Mouse (Mus musculus): ENCODE measurements around the gene Rpl3. TPM values are rescaled to one million over a fixed set of nuclear protein-coding genes. Genes with fewer than 3 reads are reported as not detected.

Rpl3 gene
- polyA plus RNA-seq, 1 experiment from 2014 or later: 670 TPM

DNA sequence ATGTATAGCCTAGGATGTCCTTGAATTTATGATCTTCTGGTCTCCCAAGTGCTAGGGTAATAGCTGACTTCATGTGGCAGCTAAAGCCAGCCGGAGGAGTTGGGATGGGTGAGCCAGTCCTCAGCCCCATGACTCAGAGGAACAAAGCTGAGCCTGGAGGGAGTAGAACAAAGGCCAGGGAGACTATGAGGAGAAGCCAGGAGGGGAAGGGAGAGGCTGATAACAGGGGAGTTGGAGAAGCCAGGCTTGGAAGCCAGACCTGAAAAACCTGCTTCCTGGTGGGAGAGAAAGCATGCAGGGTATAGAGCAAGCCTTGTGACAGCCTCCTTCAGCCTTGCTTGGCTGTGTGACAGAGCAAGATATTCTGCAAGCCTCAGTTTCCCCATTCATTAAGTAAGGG, 3.9 kb upstream of the Rpl3 start:
- WGBS: 85% methylated on average over 1 of the region's 1 CpGs
- ATAC-seq (ENCODE audit: low FRiP score): no peak
- H3K27ac ChIP-seq: no peak overlapping the region
- H3K36me3 ChIP-seq: no peaks in the 10 kb centered on the region
- no peak overlapping the region for H3K9ac ChIP-seq
- H3K4me1 ChIP-seq: peaks cover 29% of the 10 kb centered on the region
- no peak overlapping the region for H3K4me2 ChIP-seq (replicated peaks)
- no peaks in the 10 kb centered on the region for H3K9me3 ChIP-seq (replicated peaks)
- H3K4me3 ChIP-seq: no peak overlapping the region
- H3K27me3 ChIP-seq: peaks cover 52% of the 10 kb centered on the region

DNA sequence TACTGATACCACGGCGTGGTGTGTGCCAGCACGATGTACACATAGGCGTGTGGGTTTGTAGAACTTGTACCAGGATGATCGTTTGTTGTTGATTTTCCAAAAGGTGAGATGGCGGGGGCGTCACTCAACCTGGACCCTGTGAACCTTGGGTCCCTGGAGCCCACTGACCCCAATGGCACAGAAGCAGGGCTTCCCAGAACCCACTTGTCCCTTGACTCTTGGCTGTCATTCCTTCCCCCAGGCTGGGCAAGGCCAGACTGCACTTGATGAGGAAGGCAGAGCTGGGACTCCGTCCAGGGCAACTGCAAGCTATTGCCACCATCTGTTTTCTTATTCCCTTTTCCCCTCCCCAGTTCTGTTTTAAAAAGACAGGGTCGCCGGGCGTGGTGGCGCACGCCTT, 2.5 kb upstream of the Rpl3 start:
- H3K27ac ChIP-seq: no peak overlapping the region
- H3K4me1 ChIP-seq: peaks cover 31% of the 10 kb centered on the region
- no peaks in the 10 kb centered on the region for H3K36me3 ChIP-seq
- no peak overlapping the region for H3K4me3 ChIP-seq
- no peaks in the 10 kb centered on the region for H3K9me3 ChIP-seq (replicated peaks)
- no peak for ATAC-seq (ENCODE audit: low FRiP score)
- H3K4me2 ChIP-seq (replicated peaks): no peak overlapping the region
- 89% methylated on average over 13 of the region's 13 CpGs for WGBS
- peaks cover 55% of the 10 kb centered on the region for H3K27me3 ChIP-seq
- H3K9ac ChIP-seq: no peak overlapping the region

DNA sequence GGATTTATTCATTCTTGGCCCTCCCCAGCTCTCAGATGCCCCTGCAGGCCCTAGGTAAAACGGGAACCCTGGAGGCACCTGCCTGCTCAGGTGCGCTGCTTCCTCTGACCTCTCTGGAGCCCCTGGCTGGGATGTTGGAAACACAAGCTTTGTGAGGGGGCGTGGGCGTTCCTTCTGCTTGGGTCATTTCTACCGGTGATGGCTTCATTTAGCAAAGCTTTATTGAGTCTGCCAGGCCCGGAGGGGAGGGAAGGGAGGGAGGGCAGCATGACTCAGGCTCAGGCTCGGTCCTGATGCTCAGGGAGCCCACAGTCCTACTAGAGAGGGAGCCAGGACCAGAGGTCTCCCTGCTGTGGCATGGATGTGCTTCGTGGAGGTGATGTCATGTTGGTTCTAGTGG, 931 bp upstream of the Rpl3 start:
- no peak for ATAC-seq (ENCODE audit: low FRiP score)
- Histone ChIP-seq H3K4me2 (replicated peaks) (peak overlapping the region; percentile 94), H3K4me1 (peaks cover 26% of the 10 kb centered on the region), H3K27me3 (peaks cover 49% of the 10 kb centered on the region), H3K27ac (no peak overlapping the region), H3K9me3 (replicated peaks) (no peaks in the 10 kb centered on the region), H3K4me3 (peak overlapping the region; percentile 72; the same call in 1 of the 2 replicates), H3K36me3 (no peaks in the 10 kb centered on the region), H3K9ac (no peak overlapping the region; the same call in 1 of the 2 replicates)
- WGBS: 17% methylated on average over 8 of the region's 8 CpGs

DNA sequence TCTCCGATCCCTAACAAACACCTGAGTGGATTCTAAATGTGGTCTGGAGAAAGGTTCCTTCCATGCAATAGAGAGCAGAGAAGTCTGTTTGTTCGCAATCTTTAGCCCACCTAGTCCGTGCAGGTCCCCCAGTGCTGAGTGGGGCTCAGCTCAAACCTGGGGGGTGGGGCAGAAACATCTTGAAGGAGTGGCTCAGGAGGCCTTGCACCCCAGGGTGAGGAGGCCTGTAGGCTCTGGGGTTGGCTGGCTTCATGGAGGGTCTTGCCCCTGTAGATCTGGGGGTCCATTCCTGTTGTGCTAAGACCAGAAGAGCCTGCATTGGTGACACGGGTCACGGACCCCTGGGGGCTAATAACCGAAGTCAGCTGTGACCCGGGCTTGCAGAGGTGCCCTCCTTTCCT, 373 bp upstream of the Rpl3 start:
- no peaks in the 10 kb centered on the region for H3K36me3 ChIP-seq
- peak overlapping the region; percentile 72 for H3K4me3 ChIP-seq
- H3K27me3 ChIP-seq: peaks cover 47% of the 10 kb centered on the region
- peak overlapping the region; percentile 94 for H3K4me2 ChIP-seq (replicated peaks)
- peak overlapping the region; percentile 78 for H3K9ac ChIP-seq
- WGBS: 15% methylated on average over 7 of the region's 7 CpGs
- H3K27ac ChIP-seq: no peak overlapping the region
- 0 out of 2 replicates have a peak, but pooled peaks have one; percentile 5 for ATAC-seq (ENCODE audit: low FRiP score)
- H3K4me1 ChIP-seq: peaks cover 20% of the 10 kb centered on the region
- no peaks in the 10 kb centered on the region for H3K9me3 ChIP-seq (replicated peaks)

- peak; percentile 55 for ATAC-seq (ENCODE audit: low FRiP score)
- H3K27ac ChIP-seq: no peak overlapping the region
Measured at GRCm38 (mm10) chr15:80090741-80091120, 937 bp downstream of the Rpl3 start.

DNA sequence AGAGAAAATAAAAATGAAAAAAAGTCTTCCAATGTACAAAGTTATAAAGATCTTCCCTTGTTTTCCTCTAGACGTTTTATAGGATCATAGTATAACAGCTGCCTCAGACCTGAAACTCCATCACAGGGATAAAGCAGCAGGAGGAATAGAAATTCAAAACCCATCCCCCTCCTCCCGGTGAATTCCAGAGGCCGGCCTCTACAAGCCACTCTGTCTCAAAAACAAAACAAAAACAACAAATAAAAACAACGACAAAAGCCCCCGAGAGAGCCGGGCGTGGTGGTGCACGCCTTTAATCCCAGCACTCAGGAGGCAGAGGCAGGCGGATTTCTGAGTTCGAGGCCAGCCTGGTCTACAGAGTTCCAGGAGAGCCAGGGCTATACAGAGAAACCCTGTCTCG, 1.5 kb downstream of the Rpl3 start:
- H3K4me3 ChIP-seq: no peak overlapping the region
- H3K9me3 ChIP-seq (replicated peaks): no peaks in the 10 kb centered on the region
- H3K27ac ChIP-seq: no peak overlapping the region
- no peak for ATAC-seq (ENCODE audit: low FRiP score)
- H3K27me3 ChIP-seq: peaks cover 36% of the 10 kb centered on the region
- H3K36me3 ChIP-seq: no peaks in the 10 kb centered on the region
- H3K4me2 ChIP-seq (replicated peaks): no peak overlapping the region
- WGBS: 71% methylated on average over 11 of the region's 11 CpGs
- peaks cover 19% of the 10 kb centered on the region for H3K4me1 ChIP-seq
- H3K9ac ChIP-seq: no peak overlapping the region

More at GRCm38 (mm10) chr15:80090741-80091120, 937 bp downstream of the Rpl3 start:
- Histone ChIP-seq H3K4me3 (peak overlapping the region; percentile 72), H3K36me3 (no peaks in the 10 kb centered on the region), H3K9ac (peak overlapping the region; percentile 78), H3K4me2 (replicated peaks) (peak overlapping the region; percentile 94), H3K27me3 (peaks cover 36% of the 10 kb centered on the region), H3K4me1 (peaks cover 19% of the 10 kb centered on the region), H3K9me3 (replicated peaks) (no peaks in the 10 kb centered on the region)
- WGBS: under 1% methylated on average over 17 of the region's 17 CpGs

DNA sequence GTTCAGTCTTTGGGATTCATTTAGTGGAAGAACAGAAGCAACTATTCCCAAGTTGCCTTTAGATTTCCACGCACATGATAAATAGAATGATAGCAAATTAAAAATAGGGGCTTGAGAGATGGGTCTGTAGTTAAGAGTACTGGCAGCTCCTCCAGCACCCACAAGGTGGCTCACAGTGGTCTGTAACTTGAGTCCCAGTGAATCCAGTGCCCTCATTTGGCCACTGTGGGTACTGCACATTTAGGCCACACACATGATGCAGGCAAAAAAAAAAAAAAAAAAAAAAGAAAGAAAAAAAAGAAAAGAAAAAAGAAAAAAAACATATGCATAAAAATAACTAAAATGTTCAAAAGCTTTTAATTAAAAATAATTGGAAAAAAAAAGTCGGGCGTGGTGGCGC, 3.0 kb downstream of the Rpl3 start:
- H3K4me3 ChIP-seq: no peak overlapping the region
- WGBS: 26% methylated on average over 4 of the region's 4 CpGs
- H3K9me3 ChIP-seq (replicated peaks): no peaks in the 10 kb centered on the region
- peaks cover 30% of the 10 kb centered on the region for H3K27me3 ChIP-seq
- H3K27ac ChIP-seq: no peak overlapping the region
- no peaks in the 10 kb centered on the region for H3K36me3 ChIP-seq
- H3K4me2 ChIP-seq (replicated peaks): no peak overlapping the region
- no peak for ATAC-seq (ENCODE audit: low FRiP score)
- H3K9ac ChIP-seq: no peak overlapping the region
- peaks cover 19% of the 10 kb centered on the region for H3K4me1 ChIP-seq

DNA sequence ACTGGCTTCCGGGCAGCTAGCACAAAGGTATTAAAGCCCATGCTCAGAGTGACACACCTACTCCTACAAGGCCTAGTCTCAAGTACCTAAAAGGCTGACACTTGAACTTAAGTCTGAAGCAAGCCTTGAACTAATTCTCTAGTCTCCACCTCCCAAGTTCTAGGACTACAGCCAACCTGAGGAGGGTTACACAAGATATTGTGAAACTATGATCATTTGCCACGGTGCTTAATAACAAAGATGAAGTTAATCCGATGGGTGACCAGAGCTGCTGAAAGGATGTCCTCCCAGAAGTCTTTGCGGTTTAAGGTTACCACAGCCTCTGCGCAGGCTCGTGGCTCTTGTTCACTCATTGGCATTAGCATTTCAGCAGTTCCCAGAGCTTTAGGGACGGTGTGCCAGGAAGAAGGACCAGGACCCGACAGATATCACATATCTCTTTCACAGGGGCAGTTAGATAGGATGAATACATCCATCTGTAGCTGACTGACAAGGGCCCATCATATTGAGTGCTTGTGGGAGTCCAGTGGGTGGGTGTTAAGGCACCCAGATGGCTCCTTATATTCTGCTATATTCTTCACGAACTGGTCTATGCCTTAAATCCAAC, 4.2 kb downstream of the Rpl3 start:
- Histone ChIP-seq H3K9me3 (replicated peaks) (no peaks in the 10 kb centered on the region), H3K27ac (no peak overlapping the region), H3K36me3 (no peaks in the 10 kb centered on the region), H3K4me3 (no peak overlapping the region), H3K4me1 (peaks cover 16% of the 10 kb centered on the region), H3K27me3 (peaks cover 19% of the 10 kb centered on the region), H3K9ac (no peak overlapping the region), H3K4me2 (replicated peaks) (no peak overlapping the region)
- WGBS: 87% methylated on average over 9 of the region's 9 CpGs
- no peak for ATAC-seq (ENCODE audit: low FRiP score)

DNA sequence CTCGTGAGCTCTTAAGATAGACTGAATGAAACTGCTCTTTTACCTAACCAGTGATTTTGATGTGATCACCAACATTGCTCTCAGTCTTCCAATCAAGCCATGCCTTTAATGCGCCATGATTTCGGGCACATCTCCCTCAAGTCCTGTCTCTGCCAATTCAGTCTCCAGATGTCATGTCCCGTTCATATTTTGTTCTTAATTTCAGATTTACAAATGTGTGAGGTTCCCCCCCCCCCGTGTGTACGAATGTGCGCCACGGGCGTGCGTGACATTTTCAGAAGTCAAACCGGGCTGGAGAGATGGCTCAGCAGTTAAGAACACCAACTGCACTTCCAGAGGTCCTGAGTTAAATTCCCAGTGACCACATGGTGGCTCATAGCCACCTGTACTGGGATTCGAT, 7.9 kb downstream of the Rpl3 start:
- H3K27me3 ChIP-seq: no peaks in the 10 kb centered on the region
- peak overlapping the region; percentile 95 for H3K27ac ChIP-seq
- ATAC-seq (ENCODE audit: low FRiP score): peak; percentile 16; the same call in 1 of the 2 replicates
- peaks cover 35% of the 10 kb centered on the region for H3K36me3 ChIP-seq
- H3K4me3 ChIP-seq: peak overlapping the region; percentile 67
- H3K9me3 ChIP-seq (replicated peaks): no peaks in the 10 kb centered on the region
- 2% methylated on average over 12 of the region's 12 CpGs for WGBS
- H3K4me1 ChIP-seq: peaks cover 23% of the 10 kb centered on the region
- peak overlapping the region; percentile 77 for H3K4me2 ChIP-seq (replicated peaks)
- peak overlapping the region; percentile 64 for H3K9ac ChIP-seq

DNA sequence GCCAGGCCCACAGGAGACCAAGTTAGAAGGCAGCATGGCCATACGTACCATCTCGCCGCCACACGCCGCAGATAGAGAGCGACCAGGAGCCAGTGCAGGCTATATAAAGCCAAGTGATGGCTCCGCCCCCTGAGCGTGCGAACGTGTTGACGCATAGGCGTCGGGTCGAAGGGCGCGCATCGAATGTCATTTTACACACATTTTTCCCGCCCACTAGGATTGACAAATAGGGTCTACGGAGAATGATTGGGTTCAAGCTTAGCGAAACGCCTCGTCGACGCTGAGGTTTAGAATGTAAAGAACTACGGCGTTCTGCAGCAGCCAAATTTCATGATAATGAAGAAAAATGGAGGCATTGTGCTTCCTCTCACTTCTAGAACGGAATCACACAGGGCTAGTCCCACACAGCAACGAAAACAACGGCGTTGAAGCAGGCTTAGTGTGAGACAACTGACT, 8.4 kb downstream of the Rpl3 start:
- H3K4me3 ChIP-seq: peak overlapping the region; percentile 67
- H3K27ac ChIP-seq: peak overlapping the region; percentile 95
- peak; percentile 96 for ATAC-seq (ENCODE audit: low FRiP score)
- peak overlapping the region; percentile 90 for H3K9ac ChIP-seq
- H3K27me3 ChIP-seq: no peaks in the 10 kb centered on the region
- H3K9me3 ChIP-seq (replicated peaks): no peaks in the 10 kb centered on the region
- H3K36me3 ChIP-seq: peaks cover 39% of the 10 kb centered on the region
- H3K4me2 ChIP-seq (replicated peaks): peak overlapping the region; percentile 77
- WGBS: under 1% methylated on average over 30 of the region's 30 CpGs
- H3K4me1 ChIP-seq: peaks cover 23% of the 10 kb centered on the region

- under 1% methylated on average over 21 of the region's 21 CpGs for WGBS
- no peaks in the 10 kb centered on the region for H3K27me3 ChIP-seq
- peaks cover 23% of the 10 kb centered on the region for H3K4me1 ChIP-seq
- no peak for ATAC-seq (ENCODE audit: low FRiP score)
- H3K4me3 ChIP-seq: peak overlapping the region; percentile 67
- peak overlapping the region; percentile 90 for H3K9ac ChIP-seq
- no peaks in the 10 kb centered on the region for H3K9me3 ChIP-seq (replicated peaks)
- peaks cover 44% of the 10 kb centered on the region for H3K36me3 ChIP-seq
- peak overlapping the region; percentile 95 for H3K27ac ChIP-seq
- peak overlapping the region; percentile 77 for H3K4me2 ChIP-seq (replicated peaks)
Measured at GRCm38 (mm10) chr15:80082661-80083275, 8.9 kb downstream of the Rpl3 start.

- no peak for ATAC-seq (ENCODE audit: low FRiP score)
- 7% methylated on average over 11 of the region's 11 CpGs for WGBS
- H3K36me3 ChIP-seq: peaks cover 51% of the 10 kb centered on the region
- H3K4me2 ChIP-seq (replicated peaks): peak overlapping the region; percentile 77
- peak overlapping the region; percentile 67 for H3K4me3 ChIP-seq
- no peaks in the 10 kb centered on the region for H3K9me3 ChIP-seq (replicated peaks)
- peak overlapping the region; percentile 90 for H3K9ac ChIP-seq
- no peaks in the 10 kb centered on the region for H3K27me3 ChIP-seq
- peak overlapping the region; percentile 32; the same call in 1 of the 2 replicates for H3K27ac ChIP-seq
- H3K4me1 ChIP-seq: peaks cover 23% of the 10 kb centered on the region
Measured at GRCm38 (mm10) chr15:80081801-80082546, 9.7 kb downstream of the Rpl3 start.
